Mouse (Mus musculus): ENCODE measurements around the gene Cog5. TPM values are rescaled to one million over a fixed set of nuclear protein-coding genes. Genes with fewer than 3 reads are reported as not detected.

Cog5 gene
- polyA plus RNA-seq, 1 experiment from 2014 or later: 38.1 TPM

- WGBS: 88% methylated on average over 12 of the region's 12 CpGs
- no peaks in the 10 kb centered on the region for H3K9me3 ChIP-seq (ENCODE audit: control insufficient read depth, low read length)
- no peak overlapping the region for H3K27ac ChIP-seq (replicated peaks; ENCODE audit: low read depth, low read length)
- no peak for ATAC-seq (ENCODE audit: insufficient number of reproducible peaks, low FRiP score, low TSS enrichment, low read depth)
- no peaks in the 10 kb centered on the region for H3K27me3 ChIP-seq (ENCODE audit: control insufficient read depth, insufficient read depth, low read length)
- no peaks in the 10 kb centered on the region for H3K36me3 ChIP-seq (ENCODE audit: control insufficient read depth, insufficient read depth, low read length)
- H3K4me3 ChIP-seq (ENCODE audit: low read depth, low read length): no peak overlapping the region
- no peak overlapping the region for H3K4me2 ChIP-seq (ENCODE audit: low read depth, severe bottlenecking)
- no peak overlapping the region for H3K9ac ChIP-seq (ENCODE audit: low read length)
- no peak for DNase-seq (ENCODE audit: low spot score)
- no peaks in the 10 kb centered on the region for H3K4me1 ChIP-seq (ENCODE audit: control insufficient read depth, insufficient read depth, low read length)
Measured at GRCm38 (mm10) chr12:31965517-31966212, 311.0 kb downstream of the Cog5 start.

GRCm38 (mm10) chr12:31966405-31966804 lies 311.7 kb downstream of the Cog5 start:
- Histone ChIP-seq H3K27me3 (ENCODE audit: control insufficient read depth, insufficient read depth, low read length) (no peaks in the 10 kb centered on the region), H3K9me3 (ENCODE audit: control insufficient read depth, low read length) (no peaks in the 10 kb centered on the region), H3K36me3 (ENCODE audit: control insufficient read depth, insufficient read depth, low read length) (no peaks in the 10 kb centered on the region; the same call in 1 of the 2 replicates), H3K9ac (ENCODE audit: low read length) (no peak overlapping the region), H3K27ac (replicated peaks; ENCODE audit: low read depth, low read length) (no peak overlapping the region), H3K4me2 (ENCODE audit: low read depth, severe bottlenecking) (no peak overlapping the region), H3K4me1 (ENCODE audit: control insufficient read depth, insufficient read depth, low read length) (no peaks in the 10 kb centered on the region), H3K4me3 (ENCODE audit: low read depth, low read length) (no peak overlapping the region)
- DNase-seq (ENCODE audit: low spot score) (no peak), ATAC-seq (ENCODE audit: insufficient number of reproducible peaks, low FRiP score, low TSS enrichment, low read depth) (no peak)
- 82% methylated on average over 4 of the region's 4 CpGs for WGBS

GRCm38 (mm10) chr12:31967536-31967935 lies 312.9 kb downstream of the Cog5 start:
- Histone ChIP-seq H3K9ac (ENCODE audit: low read length) (no peak overlapping the region), H3K9me3 (ENCODE audit: control insufficient read depth, low read length) (no peaks in the 10 kb centered on the region), H3K4me2 (ENCODE audit: low read depth, severe bottlenecking) (no peak overlapping the region), H3K27me3 (ENCODE audit: control insufficient read depth, insufficient read depth, low read length) (no peaks in the 10 kb centered on the region), H3K4me3 (ENCODE audit: low read depth, low read length) (no peak overlapping the region), H3K27ac (replicated peaks; ENCODE audit: low read depth, low read length) (no peak overlapping the region), H3K36me3 (ENCODE audit: control insufficient read depth, insufficient read depth, low read length) (no peaks in the 10 kb centered on the region; the same call in 1 of the 2 replicates), H3K4me1 (ENCODE audit: control insufficient read depth, insufficient read depth, low read length) (no peaks in the 10 kb centered on the region)
- ATAC-seq (ENCODE audit: insufficient number of reproducible peaks, low FRiP score, low TSS enrichment, low read depth) (peak; percentile 57; the same call in 1 of the 2 replicates), DNase-seq (ENCODE audit: low spot score) (peak; percentile 41)
- 6% methylated on average over 2 of the region's 2 CpGs for WGBS

GRCm38 (mm10) chr12:31969111-31969510 lies 314.4 kb downstream of the Cog5 start:
- H3K9ac ChIP-seq (ENCODE audit: low read length): no peak overlapping the region
- no peak for ATAC-seq (ENCODE audit: insufficient number of reproducible peaks, low FRiP score, low TSS enrichment, low read depth)
- H3K4me2 ChIP-seq (ENCODE audit: low read depth, severe bottlenecking): no peak overlapping the region
- no peaks in the 10 kb centered on the region for H3K27me3 ChIP-seq (ENCODE audit: control insufficient read depth, insufficient read depth, low read length)
- H3K4me3 ChIP-seq (ENCODE audit: low read depth, low read length): no peak overlapping the region
- H3K9me3 ChIP-seq (ENCODE audit: control insufficient read depth, low read length): no peaks in the 10 kb centered on the region
- no peak for DNase-seq (ENCODE audit: low spot score)
- WGBS: 41% methylated on average over 1 of the region's 1 CpGs
- H3K4me1 ChIP-seq (ENCODE audit: control insufficient read depth, insufficient read depth, low read length): no peaks in the 10 kb centered on the region
- H3K27ac ChIP-seq (replicated peaks; ENCODE audit: low read depth, low read length): no peak overlapping the region
- no peaks in the 10 kb centered on the region; the same call in 1 of the 2 replicates for H3K36me3 ChIP-seq (ENCODE audit: control insufficient read depth, insufficient read depth, low read length)

- H3K27ac ChIP-seq (replicated peaks; ENCODE audit: low read depth, low read length): no peak overlapping the region
- H3K9me3 ChIP-seq (ENCODE audit: control insufficient read depth, low read length): no peaks in the 10 kb centered on the region
- no peak overlapping the region for H3K4me3 ChIP-seq (ENCODE audit: low read depth, low read length)
- no peak overlapping the region for H3K4me2 ChIP-seq (ENCODE audit: low read depth, severe bottlenecking)
- no peak for DNase-seq (ENCODE audit: low spot score)
- no peak for ATAC-seq (ENCODE audit: insufficient number of reproducible peaks, low FRiP score, low TSS enrichment, low read depth)
- no peaks in the 10 kb centered on the region for H3K27me3 ChIP-seq (ENCODE audit: control insufficient read depth, insufficient read depth, low read length)
- no peaks in the 10 kb centered on the region for H3K4me1 ChIP-seq (ENCODE audit: control insufficient read depth, insufficient read depth, low read length)
- H3K9ac ChIP-seq (ENCODE audit: low read length): no peak overlapping the region
- WGBS: 88% methylated on average over 8 of the region's 8 CpGs
- H3K36me3 ChIP-seq (ENCODE audit: control insufficient read depth, insufficient read depth, low read length): no peaks in the 10 kb centered on the region; the same call in 1 of the 2 replicates
Measured at GRCm38 (mm10) chr12:31971547-31971946, 316.9 kb downstream of the Cog5 start.

- Histone ChIP-seq H3K4me3 (ENCODE audit: low read depth, low read length) (no peak overlapping the region), H3K9ac (ENCODE audit: low read length) (no peak overlapping the region), H3K27me3 (ENCODE audit: control insufficient read depth, insufficient read depth, low read length) (no peaks in the 10 kb centered on the region), H3K4me1 (ENCODE audit: control insufficient read depth, insufficient read depth, low read length) (no peaks in the 10 kb centered on the region), H3K36me3 (ENCODE audit: control insufficient read depth, insufficient read depth, low read length) (no peaks in the 10 kb centered on the region; the same call in 1 of the 2 replicates), H3K9me3 (ENCODE audit: control insufficient read depth, low read length) (no peaks in the 10 kb centered on the region), H3K4me2 (ENCODE audit: low read depth, severe bottlenecking) (no peak overlapping the region), H3K27ac (replicated peaks; ENCODE audit: low read depth, low read length) (no peak overlapping the region)
- DNase-seq (ENCODE audit: low spot score): peak; percentile 24
- ATAC-seq (ENCODE audit: insufficient number of reproducible peaks, low FRiP score, low TSS enrichment, low read depth): peak; percentile 47; the same call in 1 of the 2 replicates
- WGBS: 67% methylated on average over 13 of the region's 13 CpGs
Measured at GRCm38 (mm10) chr12:31973473-31974172, 319.0 kb downstream of the Cog5 start.

- WGBS: 55% methylated on average over 7 of the region's 7 CpGs
- DNase-seq (ENCODE audit: low spot score) (peak; percentile 28), ATAC-seq (ENCODE audit: insufficient number of reproducible peaks, low FRiP score, low TSS enrichment, low read depth) (no peak)
- Histone ChIP-seq H3K27me3 (ENCODE audit: control insufficient read depth, insufficient read depth, low read length) (no peaks in the 10 kb centered on the region), H3K4me3 (ENCODE audit: low read depth, low read length) (no peak overlapping the region), H3K4me1 (ENCODE audit: control insufficient read depth, insufficient read depth, low read length) (no peaks in the 10 kb centered on the region), H3K9ac (ENCODE audit: low read length) (no peak overlapping the region), H3K27ac (replicated peaks; ENCODE audit: low read depth, low read length) (no peak overlapping the region), H3K36me3 (ENCODE audit: control insufficient read depth, insufficient read depth, low read length) (no peaks in the 10 kb centered on the region), H3K9me3 (ENCODE audit: control insufficient read depth, low read length) (no peaks in the 10 kb centered on the region), H3K4me2 (ENCODE audit: low read depth, severe bottlenecking) (no peak overlapping the region)
Measured at GRCm38 (mm10) chr12:31976544-31976943, 321.9 kb downstream of the Cog5 start.

GRCm38 (mm10) chr12:31977613-31978195 lies 323.0 kb downstream of the Cog5 start:
- ATAC-seq (ENCODE audit: insufficient number of reproducible peaks, low FRiP score, low TSS enrichment, low read depth) (no peak), DNase-seq (ENCODE audit: low spot score) (no peak)
- H3K27me3 ChIP-seq (ENCODE audit: control insufficient read depth, insufficient read depth, low read length): no peaks in the 10 kb centered on the region
- no peaks in the 10 kb centered on the region for H3K4me1 ChIP-seq (ENCODE audit: control insufficient read depth, insufficient read depth, low read length)
- no peak overlapping the region for H3K4me3 ChIP-seq (ENCODE audit: low read depth, low read length)
- H3K9ac ChIP-seq (ENCODE audit: low read length): no peak overlapping the region
- no peaks in the 10 kb centered on the region for H3K9me3 ChIP-seq (ENCODE audit: control insufficient read depth, low read length)
- no peak overlapping the region for H3K4me2 ChIP-seq (ENCODE audit: low read depth, severe bottlenecking)
- H3K36me3 ChIP-seq (ENCODE audit: control insufficient read depth, insufficient read depth, low read length): no peaks in the 10 kb centered on the region
- WGBS: 75% methylated on average over 12 of the region's 12 CpGs
- no peak overlapping the region for H3K27ac ChIP-seq (replicated peaks; ENCODE audit: low read depth, low read length)

All from limb, embryonic 11.5 days (tissue).